Mouse (Mus musculus) bone marrow macrophage, adult 2 months (primary cell): Measurements from ENCODE around the gene Duoxa2.

Experiments
- CTCF ChIP-seq: IDR thresholded peaks from 2 replicates; pipeline ENCODE4 v1.5.1; 2012; ENCODE audit warnings: low read depth, mild to moderate bottlenecking, low read length, moderate library complexity
- POLR2A ChIP-seq: IDR thresholded peaks from 2 replicates; pipeline ENCODE4 v1.6.1; 2012; ENCODE audit warnings: mild to moderate bottlenecking, low read depth, low read length, borderline replicate concordance

GRCm38 (mm10) chr2:122299911-122300655 is 1.4 kb downstream of the Duoxa2 start:
- TF ChIP-seq CTCF: no peak
- TF ChIP-seq POLR2A: no peak
